Mouse (Mus musculus) layer of hippocampus, postnatal 25 days (tissue): ENCODE results near the gene Hist1h2an. TPM values are rescaled to one million over a fixed set of nuclear protein-coding genes. Genes with fewer than 3 reads are reported as not detected.
"Not testable (repeated sequence)": the region's sequence is repeated elsewhere in the genome, so short reads cannot be mapped to it uniquely, and the experiment has no call there.

Experiments used
- DNase-seq, 2 experiments: peaks; one replicate each; pipeline ENCODE4 v3.0.0; 2022; ENCODE audit warnings: mixed read lengths in 2 of 2, low spot score in 1 of 2; ENCODE audit errors: extremely low spot score in 1 of 2
- total RNA-seq, 2 experiments: library from RNA; stranded (reverse); gene quantifications; 2 replicates each; pipeline ENCODE4 v1.2.3; 2021

Hist1h2an gene
- 1 to 10 TPM; 1.9 to 3.0 TPM for total RNA-seq

- peak; percentile 61 to 62 for DNase-seq
Observed at GRCm38 (mm10) chr13:21786899-21787629, at the start of gene Hist1h2an, which contains the start of gene Hist1h2bp. Gene Hist1h2an, minus strand, starts transcription at chr13:21787218. Gene Hist1h2bp, plus strand, starts transcription at chr13:21787461.

GRCm38 (mm10) chr13:21833461-21833860, 46.4 kb upstream of the Hist1h2an start, which contains the start of the genes Hist1h2ap and Hist1h2br:
Gene Hist1h2ap, minus strand, starts transcription at chr13:21833507.
Gene Hist1h2br, plus strand, starts transcription at chr13:21833743.
- DNase-seq, result not testable (repeated sequence)

GRCm38 (mm10) chr13:21831418-21832394, 44.7 kb upstream of the Hist1h2an start, which contains the start of gene Hist1h4n:
Gene Hist1h4n, minus strand, starts transcription at chr13:21832196.
- DNase-seq, result not testable (repeated sequence)

- DNase-seq, result no peak
Observed at GRCm38 (mm10) chr13:21830344-21830743, 43.3 kb upstream of the Hist1h2an start.

- no peak for DNase-seq
Observed at GRCm38 (mm10) chr13:21828511-21828910, 41.5 kb upstream of the Hist1h2an start.

- not testable (repeated sequence) for DNase-seq
Observed at GRCm38 (mm10) chr13:21820082-21820890, 33.3 kb upstream of the Hist1h2an start.

- not testable (repeated sequence) for DNase-seq
Observed at GRCm38 (mm10) chr13:21812092-21812491, 25.1 kb upstream of the Hist1h2an start.

GRCm38 (mm10) chr13:21811539-21811938, 24.5 kb upstream of the Hist1h2an start, which contains the start of gene Hist1h4m:
Gene Hist1h4m, plus strand, starts transcription at chr13:21811746.
- peak; percentile 25 to 29 for DNase-seq

GRCm38 (mm10) chr13:21811074-21811473, 24.1 kb upstream of the Hist1h2an start:
- not testable (repeated sequence) for DNase-seq

- not testable (repeated sequence) for DNase-seq
Observed at GRCm38 (mm10) chr13:21810073-21810472, 23.1 kb upstream of the Hist1h2an start, which contains the start of the genes Hist1h2bq and Hist1h2ao. Gene Hist1h2bq, minus strand, starts transcription at chr13:21810197. Gene Hist1h2ao, plus strand, starts transcription at chr13:21810465.

- not testable (repeated sequence) for DNase-seq
Observed at GRCm38 (mm10) chr13:21803058-21803457, 16.0 kb upstream of the Hist1h2an start.

GRCm38 (mm10) chr13:21797163-21797562, 10.1 kb upstream of the Hist1h2an start:
- not testable (repeated sequence) for DNase-seq

- DNase-seq, result no peak
Observed at GRCm38 (mm10) chr13:21795584-21795983, 8.6 kb upstream of the Hist1h2an start.

GRCm38 (mm10) chr13:21790601-21791283, 3.7 kb upstream of the Hist1h2an start:
- no peak for DNase-seq

- no peak for DNase-seq
Observed at GRCm38 (mm10) chr13:21789925-21790324, 2.9 kb upstream of the Hist1h2an start.

- no peak for DNase-seq
Observed at GRCm38 (mm10) chr13:21787760-21788593, 959 bp upstream of the Hist1h2an start.

GRCm38 (mm10) chr13:21786189-21786898, 674 bp downstream of the Hist1h2an start:
- DNase-seq, result no peak
